Comparison of ENCODE assay signal across 21 mouse cellular contexts in the genomic region with DNA sequence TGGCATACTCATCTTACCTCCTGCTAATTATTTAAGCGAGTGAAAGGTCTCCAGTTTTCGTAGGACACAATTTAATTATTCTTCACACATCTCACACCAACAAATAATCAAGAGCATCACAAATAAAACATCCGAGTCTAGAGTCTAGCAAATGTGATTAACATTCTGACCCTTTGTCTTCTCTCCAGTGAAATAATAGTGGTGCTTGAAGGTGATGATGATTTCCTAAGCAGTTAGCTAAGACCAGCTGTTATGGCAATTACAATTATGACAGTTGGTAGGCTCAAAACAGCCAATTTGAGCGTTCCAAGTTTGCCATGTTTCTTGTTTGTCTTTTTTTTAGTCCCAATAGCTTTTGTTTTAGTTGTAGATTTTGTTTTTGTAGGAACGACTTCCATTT.
DNase-seq lines count a peak whose midpoint lies in the region; ATAC-seq lines count a peak whose summit lies in the region.
"Had no signal": no experiment of that assay in that cellular context is flagged by ENCODE, and none has a peak within 500 bp of the region (broad histone marks: within the 10 kb centered on the region; RNA-seq: fewer than 3 reads in every experiment).

No protein-coding gene starts in this region.

- H3K27ac ChIP-seq in forebrain, embryonic 12.5 days, result no peak overlapping the region
- no peak overlapping the region for H3K27ac ChIP-seq in forebrain, embryonic 15.5 days (replicated peaks)
- no peak overlapping the region for H3K27ac ChIP-seq in kidney, embryonic 16.5 days (ENCODE audit: low read length)
- H3K27ac ChIP-seq: hindbrain, embryonic 12.5 days; hindbrain, embryonic 15.5 days had no signal

- H3K4me3 ChIP-seq in forebrain, embryonic 12.5 days (replicated peaks), result no peak overlapping the region
- H3K4me3 ChIP-seq in forebrain, embryonic 15.5 days, result no peak overlapping the region
- no peak overlapping the region for H3K4me3 ChIP-seq in kidney, embryonic 16.5 days (ENCODE audit: low read length)
- H3K4me3 ChIP-seq: hindbrain, embryonic 12.5 days; hindbrain, embryonic 15.5 days had no signal

- no peaks in the 10 kb centered on the region for H3K36me3 ChIP-seq in forebrain, embryonic 12.5 days (replicated peaks)
- no peaks in the 10 kb centered on the region for H3K36me3 ChIP-seq in forebrain, embryonic 15.5 days
- no peaks in the 10 kb centered on the region for H3K36me3 ChIP-seq in kidney, embryonic 16.5 days (ENCODE audit: insufficient read depth, low read length)
- H3K36me3 ChIP-seq: G1E; hindbrain, embryonic 12.5 days; hindbrain, embryonic 15.5 days had no signal

- WGBS in forebrain, embryonic 12.5 days, result 41% methylated on average over 5 of the region's 5 CpGs
- 27% methylated on average over 5 of the region's 5 CpGs for WGBS in forebrain, embryonic 15.5 days
- WGBS in kidney, embryonic 16.5 days, result 79% methylated on average over 5 of the region's 5 CpGs

- no peaks in the 10 kb centered on the region for H3K27me3 ChIP-seq in forebrain, embryonic 12.5 days
- H3K27me3 ChIP-seq in forebrain, embryonic 15.5 days, result no peaks in the 10 kb centered on the region
- no peaks in the 10 kb centered on the region for H3K27me3 ChIP-seq in kidney, embryonic 16.5 days (ENCODE audit: insufficient read depth, low read length)
- H3K27me3 ChIP-seq: CH12.LX; hindbrain, embryonic 12.5 days; hindbrain, embryonic 15.5 days; Patski had no signal

- no peak overlapping the region for H3K9ac ChIP-seq in forebrain, embryonic 12.5 days
- no peak overlapping the region for H3K9ac ChIP-seq in forebrain, embryonic 15.5 days (replicated peaks)
- no peak overlapping the region for H3K9ac ChIP-seq in kidney, embryonic 16.5 days (replicated peaks; ENCODE audit: low read length)
- H3K9ac ChIP-seq: hindbrain, embryonic 12.5 days; hindbrain, embryonic 15.5 days had no signal

- no peaks in the 10 kb centered on the region for H3K4me1 ChIP-seq in forebrain, embryonic 12.5 days
- peaks cover 16% of the 10 kb centered on the region for H3K4me1 ChIP-seq in forebrain, embryonic 15.5 days
- H3K4me1 ChIP-seq in kidney, embryonic 16.5 days (ENCODE audit: insufficient read depth, low read length), result no peaks in the 10 kb centered on the region
- H3K4me1 ChIP-seq: hindbrain, embryonic 12.5 days; hindbrain, embryonic 15.5 days had no signal

- H3K4me2 ChIP-seq in forebrain, embryonic 12.5 days, result no peak overlapping the region
- H3K4me2 ChIP-seq in forebrain, embryonic 15.5 days (replicated peaks), result no peak overlapping the region
- H3K4me2 ChIP-seq in kidney, embryonic 16.5 days (replicated peaks; ENCODE audit: low read depth, low read length), result no peak overlapping the region
- H3K4me2 ChIP-seq: heart, embryonic 11.5 days; hindbrain, embryonic 12.5 days; hindbrain, embryonic 15.5 days had no signal

- H3K9me3 ChIP-seq in forebrain, embryonic 12.5 days, result no peaks in the 10 kb centered on the region
- H3K9me3 ChIP-seq in forebrain, embryonic 15.5 days, result no peaks in the 10 kb centered on the region
- no peaks in the 10 kb centered on the region for H3K9me3 ChIP-seq in kidney, embryonic 16.5 days (ENCODE audit: low read length)
- H3K9me3 ChIP-seq: G1E; hindbrain, embryonic 12.5 days; hindbrain, embryonic 15.5 days had no signal

- DNase-seq in brain, adult 2 months (ENCODE audit: low read depth, low spot score), result peak; percentile 10
- no peak for DNase-seq in heart, adult 18-20 months
- no peak for DNase-seq in layer of hippocampus, adult 11-12 months (ENCODE audit: low spot score)
- DNase-seq: adrenal gland, postnatal 10 days; adrenal gland, postnatal 36 days; B cell, adult 2 months; cerebellum, adult 18-20 months; cerebellum, adult 9-10 months; cerebellum, postnatal 14 days; gastrocnemius, postnatal 36 days; kidney, adult 2 months had no signal

- ATAC-seq in forebrain, embryonic 12.5 days (ENCODE audit: low FRiP score), result peak; percentile 66; the same call in 1 of the 2 replicates
- ATAC-seq in forebrain, embryonic 15.5 days (replicated peaks), result peak; percentile 67
- no peak for ATAC-seq in kidney, embryonic 16.5 days (ENCODE audit: low FRiP score, low TSS enrichment)
- ATAC-seq: intestine, postnatal 0 days; Patski had no signal
